Mouse (Mus musculus): ENCODE results near the gene Syt14.

Gene Syt14

GRCm38 (mm10) chr1:192869761-192870160 lies 165.8 kb downstream of the Syt14 start:
- DNase-seq (ENCODE audit: extremely low spot score, low read depth, low spot score): no peak

- no peak for DNase-seq (ENCODE audit: extremely low spot score, low read depth, low spot score)
Measured at GRCm38 (mm10) chr1:192864440-192864839, 171.1 kb downstream of the Syt14 start.

GRCm38 (mm10) chr1:192861305-192861960 lies 174.1 kb downstream of the Syt14 start:
- peak; percentile 37 for DNase-seq (ENCODE audit: extremely low spot score, low read depth, low spot score)

GRCm38 (mm10) chr1:192860273-192860672 lies 175.3 kb downstream of the Syt14 start:
- no peak for DNase-seq (ENCODE audit: extremely low spot score, low read depth, low spot score)

GRCm38 (mm10) chr1:192857582-192857981 lies 178.0 kb downstream of the Syt14 start:
- no peak for DNase-seq (ENCODE audit: extremely low spot score, low read depth, low spot score)

GRCm38 (mm10) chr1:192856931-192857330 lies 178.6 kb downstream of the Syt14 start:
- DNase-seq (ENCODE audit: extremely low spot score, low read depth, low spot score): no peak

- DNase-seq (ENCODE audit: extremely low spot score, low read depth, low spot score): no peak
Measured at GRCm38 (mm10) chr1:192856411-192856810, 179.2 kb downstream of the Syt14 start.

GRCm38 (mm10) chr1:192855474-192856230 lies 179.9 kb downstream of the Syt14 start, which contains the start of gene Sertad4:
TSS of gene Sertad4 (minus strand) at chr1:192855756.
- DNase-seq (ENCODE audit: extremely low spot score, low read depth, low spot score): peak; percentile 83

- no peak for DNase-seq (ENCODE audit: extremely low spot score, low read depth, low spot score)
Measured at GRCm38 (mm10) chr1:192854819-192855271, 180.7 kb downstream of the Syt14 start.

GRCm38 (mm10) chr1:192853988-192854818 lies 181.4 kb downstream of the Syt14 start:
- no peak for DNase-seq (ENCODE audit: extremely low spot score, low read depth, low spot score)

GRCm38 (mm10) chr1:192853429-192853828 lies 182.1 kb downstream of the Syt14 start:
- DNase-seq (ENCODE audit: extremely low spot score, low read depth, low spot score): no peak

- DNase-seq (ENCODE audit: extremely low spot score, low read depth, low spot score): no peak
Measured at GRCm38 (mm10) chr1:192852047-192852446, 183.5 kb downstream of the Syt14 start.

- no peak for DNase-seq (ENCODE audit: extremely low spot score, low read depth, low spot score)
Measured at GRCm38 (mm10) chr1:192851640-192852039, 183.9 kb downstream of the Syt14 start.

GRCm38 (mm10) chr1:192851126-192851525 lies 184.4 kb downstream of the Syt14 start:
- no peak for DNase-seq (ENCODE audit: extremely low spot score, low read depth, low spot score)

GRCm38 (mm10) chr1:192849616-192850015 lies 186.0 kb downstream of the Syt14 start:
- DNase-seq (ENCODE audit: extremely low spot score, low read depth, low spot score): no peak

GRCm38 (mm10) chr1:192847254-192847653 lies 188.3 kb downstream of the Syt14 start:
- DNase-seq (ENCODE audit: extremely low spot score, low read depth, low spot score): no peak
